Mouse (Mus musculus): ENCODE measurements around the gene Gfod1. TPM values are rescaled to one million over a fixed set of nuclear protein-coding genes. Genes with fewer than 3 reads are reported as not detected.

Gene Gfod1
- total RNA-seq, 2 experiments from 2014 or later, result 3.2 to 3.4 TPM

- no peak for ATAC-seq (replicated peaks; ENCODE audit: low FRiP score, poor library complexity, severe bottlenecking)
Measured at GRCm38 (mm10) chr13:43267216-43267615, 36.8 kb downstream of the Gfod1 start.

GRCm38 (mm10) chr13:43266333-43266732, 37.6 kb downstream of the Gfod1 start:
- no peak for ATAC-seq (replicated peaks; ENCODE audit: low FRiP score, poor library complexity, severe bottlenecking)

- ATAC-seq (replicated peaks; ENCODE audit: low FRiP score, poor library complexity, severe bottlenecking), result no peak
Measured at GRCm38 (mm10) chr13:43265116-43265515, 38.9 kb downstream of the Gfod1 start.

DNA sequence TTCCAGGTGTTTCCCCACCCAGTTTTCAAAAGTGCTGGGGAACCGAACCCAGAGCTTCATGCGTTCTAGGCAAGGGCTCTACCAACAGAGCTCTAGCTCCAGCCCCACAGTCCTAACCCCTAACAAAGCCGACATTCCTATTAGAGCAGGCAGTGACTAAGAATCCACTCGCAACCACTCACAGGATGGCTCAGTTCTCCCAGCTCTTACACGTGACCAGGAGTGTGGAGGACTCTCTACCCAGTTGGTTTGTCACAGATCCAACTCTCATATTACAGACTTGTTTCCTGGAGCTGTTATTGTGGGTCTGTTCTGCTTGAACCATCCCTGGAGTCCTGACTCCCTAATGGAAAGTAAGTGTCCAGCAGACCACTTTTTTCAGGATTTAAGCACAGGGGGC, 40.3 kb downstream of the Gfod1 start:
- ATAC-seq (replicated peaks; ENCODE audit: low FRiP score, poor library complexity, severe bottlenecking), result no peak

DNA sequence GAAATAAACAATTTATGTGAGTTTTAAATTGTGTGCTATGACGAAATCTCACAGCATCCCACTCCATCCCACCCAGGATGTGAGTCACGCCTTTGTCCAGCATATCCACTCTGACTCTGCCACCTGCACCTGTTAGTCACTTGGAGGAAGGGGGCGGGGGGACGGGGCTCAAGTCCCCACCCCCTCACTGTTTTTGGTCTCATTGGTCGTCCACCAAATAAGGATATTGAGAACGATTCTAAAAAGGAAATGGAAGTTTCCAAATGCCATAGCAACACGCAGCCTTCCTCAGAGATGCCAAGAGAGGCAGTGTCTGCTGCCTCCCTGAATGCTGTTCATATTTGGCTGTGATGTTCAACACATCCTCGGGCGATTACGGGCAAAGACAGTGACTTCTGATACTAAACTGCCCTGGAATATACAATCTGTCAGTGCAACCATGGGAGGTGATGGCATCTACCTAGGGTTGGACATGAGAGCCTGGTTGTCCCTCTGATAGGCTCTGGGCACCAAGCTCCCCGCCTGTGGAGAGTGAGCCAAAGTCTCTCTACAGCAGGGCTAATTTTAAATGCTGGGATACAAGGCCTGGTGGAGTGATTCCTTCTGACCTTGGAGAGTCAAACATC, 41.7 kb downstream of the Gfod1 start:
- no peak for ATAC-seq (replicated peaks; ENCODE audit: low FRiP score, poor library complexity, severe bottlenecking)

GRCm38 (mm10) chr13:43261287-43261686, 42.7 kb downstream of the Gfod1 start:
- ATAC-seq (replicated peaks; ENCODE audit: low FRiP score, poor library complexity, severe bottlenecking), result peak; percentile 92

- peak; percentile 72 for ATAC-seq (replicated peaks; ENCODE audit: low FRiP score, poor library complexity, severe bottlenecking)
Measured at GRCm38 (mm10) chr13:43260731-43261130, 43.2 kb downstream of the Gfod1 start.

GRCm38 (mm10) chr13:43256447-43256846, 47.5 kb downstream of the Gfod1 start:
- no peak for ATAC-seq (replicated peaks; ENCODE audit: low FRiP score, poor library complexity, severe bottlenecking)

GRCm38 (mm10) chr13:43253526-43253925, 50.4 kb downstream of the Gfod1 start:
- ATAC-seq (replicated peaks; ENCODE audit: low FRiP score, poor library complexity, severe bottlenecking), result no peak

GRCm38 (mm10) chr13:43252105-43252790, 51.7 kb downstream of the Gfod1 start:
- no peak for ATAC-seq (replicated peaks; ENCODE audit: low FRiP score, poor library complexity, severe bottlenecking)

DNA sequence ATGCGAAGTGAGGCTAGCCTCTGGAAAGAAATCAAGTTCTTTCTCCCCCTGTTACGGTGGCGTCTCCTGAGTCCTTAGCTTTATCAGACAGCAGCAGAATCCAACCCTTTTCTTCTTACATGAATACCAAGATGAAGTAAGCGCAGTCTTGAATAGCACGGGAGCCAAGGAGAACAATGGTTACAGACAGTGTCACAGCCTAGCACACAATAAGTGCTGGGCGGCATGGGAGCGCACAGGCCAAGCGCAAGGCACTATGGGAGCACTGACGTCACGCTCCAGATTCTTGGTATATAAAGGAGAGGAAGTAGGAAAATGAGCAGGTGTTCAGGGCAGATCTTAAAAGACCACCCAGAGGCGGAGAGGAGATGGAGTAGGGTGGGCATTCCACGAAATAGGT, 52.6 kb downstream of the Gfod1 start:
- ATAC-seq (replicated peaks; ENCODE audit: low FRiP score, poor library complexity, severe bottlenecking), result no peak

GRCm38 (mm10) chr13:43250653-43251052, 53.3 kb downstream of the Gfod1 start:
- 0 out of 2 replicates have a peak, but pooled peaks have one; percentile 13 for ATAC-seq (replicated peaks; ENCODE audit: low FRiP score, poor library complexity, severe bottlenecking)

GRCm38 (mm10) chr13:43250106-43250505, 53.9 kb downstream of the Gfod1 start:
- ATAC-seq (replicated peaks; ENCODE audit: low FRiP score, poor library complexity, severe bottlenecking), result no peak

DNA sequence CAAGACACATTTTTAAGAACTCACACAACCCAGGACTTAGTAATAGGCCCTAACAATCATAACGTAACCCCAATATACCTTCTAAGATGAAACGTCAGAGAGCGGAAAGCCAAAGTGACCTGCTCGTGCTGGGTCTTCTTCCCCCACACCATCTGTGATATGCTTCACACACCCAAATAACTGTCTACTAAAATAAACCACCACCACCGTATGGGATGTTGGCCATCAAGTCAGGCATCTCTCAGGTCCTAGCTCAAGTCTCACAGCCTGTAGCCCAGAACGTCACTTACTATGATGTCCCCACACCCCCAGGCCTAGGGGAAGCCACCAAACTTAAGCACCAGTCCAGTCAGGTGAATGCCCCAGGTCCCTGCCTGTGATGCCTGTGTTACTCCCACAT, 55.6 kb downstream of the Gfod1 start:
- ATAC-seq (replicated peaks; ENCODE audit: low FRiP score, poor library complexity, severe bottlenecking), result no peak

GRCm38 (mm10) chr13:43246876-43247275, 57.1 kb downstream of the Gfod1 start:
- no peak for ATAC-seq (replicated peaks; ENCODE audit: low FRiP score, poor library complexity, severe bottlenecking)

DNA sequence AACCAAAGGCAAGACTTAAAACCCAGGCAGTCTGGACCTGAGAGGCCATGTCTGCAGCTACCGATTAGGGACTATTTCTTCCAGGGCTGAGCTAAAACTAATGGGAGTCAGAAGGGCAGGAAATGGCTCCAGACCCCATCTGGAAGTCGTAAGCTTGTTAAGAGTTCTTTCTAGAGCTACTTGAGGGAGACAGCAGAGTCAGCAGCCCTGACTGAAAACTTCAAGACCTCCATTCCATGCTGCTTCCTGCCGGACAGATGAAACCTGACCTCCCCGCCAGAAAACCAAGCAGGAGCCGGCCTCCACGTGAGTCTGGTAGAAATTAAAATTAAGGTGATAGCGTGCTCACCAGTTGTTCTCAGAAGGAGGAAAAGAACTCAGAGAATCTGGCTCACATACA, 60.2 kb downstream of the Gfod1 start:
- ATAC-seq (replicated peaks; ENCODE audit: low FRiP score, poor library complexity, severe bottlenecking), result no peak

DNA sequence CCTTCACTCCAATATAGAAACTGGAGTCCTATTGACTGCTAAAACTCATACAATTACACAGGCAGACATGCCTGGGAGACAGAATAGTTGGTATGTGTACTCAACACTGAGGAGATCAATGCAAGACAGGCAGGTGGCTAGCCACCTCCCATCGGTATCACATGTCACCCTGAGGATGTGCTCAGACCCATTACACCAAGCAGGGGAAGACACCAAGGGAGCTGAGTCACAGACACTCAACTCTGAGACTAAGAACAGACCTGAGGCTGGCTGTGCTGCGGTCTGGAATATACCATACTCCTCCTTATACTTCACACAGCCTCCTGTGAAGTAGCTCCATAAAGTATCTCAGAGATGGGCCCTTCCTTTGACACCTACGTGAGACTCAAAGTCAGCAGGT, 60.7 kb downstream of the Gfod1 start:
- ATAC-seq (replicated peaks; ENCODE audit: low FRiP score, poor library complexity, severe bottlenecking), result 0 out of 2 replicates have a peak, but pooled peaks have one; percentile 39

GRCm38 (mm10) chr13:43241750-43242149, 62.2 kb downstream of the Gfod1 start:
- ATAC-seq (replicated peaks; ENCODE audit: low FRiP score, poor library complexity, severe bottlenecking), result no peak

DNA sequence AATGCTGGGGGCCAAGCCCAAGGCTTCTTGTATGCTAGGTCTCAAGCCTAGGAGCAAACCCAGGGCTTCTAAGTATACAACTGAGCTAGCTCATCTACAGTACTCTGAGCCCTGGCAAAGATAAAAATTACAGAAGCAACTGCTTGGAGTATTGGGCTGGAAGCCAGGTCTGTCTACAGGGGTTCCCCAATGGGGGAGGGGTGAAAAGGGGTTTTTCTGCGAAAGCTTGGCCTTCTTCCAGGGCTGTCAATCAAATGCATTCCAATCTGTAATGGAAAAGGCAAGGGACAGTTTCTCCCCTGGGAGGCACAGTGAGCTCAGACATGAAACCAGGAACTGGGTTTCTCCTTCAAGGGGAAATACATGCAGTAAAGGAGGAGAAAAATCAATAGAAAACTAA, 62.9 kb downstream of the Gfod1 start:
- no peak for ATAC-seq (replicated peaks; ENCODE audit: low FRiP score, poor library complexity, severe bottlenecking)

GRCm38 (mm10) chr13:43239790-43240216, 64.2 kb downstream of the Gfod1 start:
- ATAC-seq (replicated peaks; ENCODE audit: low FRiP score, poor library complexity, severe bottlenecking), result no peak

DNA sequence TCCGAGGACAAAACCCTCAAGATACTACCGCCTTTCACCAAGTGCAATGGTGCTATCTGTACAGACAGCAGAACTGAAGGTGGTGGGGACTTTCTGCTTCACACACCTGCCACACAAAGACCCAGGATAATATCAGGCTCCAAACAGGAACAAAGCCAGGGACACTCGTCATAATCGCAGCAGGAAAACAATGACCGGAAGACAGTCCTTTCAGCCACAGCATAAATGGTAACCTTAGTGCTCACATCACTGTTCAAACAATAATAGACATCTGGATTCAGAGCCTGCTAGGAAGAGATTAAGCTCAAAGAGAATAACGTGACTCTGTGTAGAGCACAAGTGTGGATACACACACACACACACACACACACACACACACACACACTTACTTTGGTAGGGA, 67.3 kb downstream of the Gfod1 start:
- ATAC-seq (replicated peaks; ENCODE audit: low FRiP score, poor library complexity, severe bottlenecking), result no peak

DNA sequence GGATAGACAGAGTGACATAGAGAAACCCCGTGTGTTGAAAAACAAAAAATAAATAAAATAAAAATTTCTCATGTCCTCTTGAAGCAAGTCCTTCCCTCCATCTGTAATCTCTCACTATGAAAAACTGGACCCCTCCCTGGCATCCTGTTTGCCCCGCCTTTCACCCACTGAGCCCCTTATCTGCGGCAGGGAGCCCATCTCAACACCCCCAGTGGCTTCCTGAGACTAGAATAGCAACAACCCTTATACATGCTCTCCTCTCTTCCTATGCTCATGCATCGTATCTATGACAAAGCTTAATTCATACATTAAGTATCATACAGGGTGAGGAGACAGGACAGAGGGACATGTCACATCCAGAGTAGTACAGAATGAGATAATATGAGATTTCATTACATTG, 68.0 kb downstream of the Gfod1 start:
- no peak for ATAC-seq (replicated peaks; ENCODE audit: low FRiP score, poor library complexity, severe bottlenecking)
